Mouse (Mus musculus) erythroblast, embryonic 14.5 days (primary cell): ENCODE results near the gene Slc16a8.

Experiments
- GATA1 ChIP-seq: IDR thresholded peaks from 2 replicates; pipeline ENCODE4 v1.6.1; 2012; ENCODE audit warnings: low read length, inconsistent platforms, mixed read lengths
- TAL1 ChIP-seq: IDR thresholded peaks from 3 replicates; pipeline ENCODE4 v1.6.1; 2012; ENCODE audit warnings: low read length, inconsistent platforms, mixed read lengths

- TF ChIP-seq GATA1 (no peak), TAL1 (no peak)
Observed at GRCm38 (mm10) chr15:79287091-79287490, 32.5 kb upstream of the Slc16a8 start.
